Mouse (Mus musculus): ENCODE results near the gene Sucla2. TPM values are rescaled to one million over a fixed set of nuclear protein-coding genes. Genes with fewer than 3 reads are reported as not detected.
"Not testable (repeated sequence)": the region's sequence is repeated elsewhere in the genome, so short reads cannot be mapped to it uniquely, and the experiment has no call there.

Sucla2 gene
- total RNA-seq, 2 experiments from 2014 or later: 265 to 310 TPM

DNA sequence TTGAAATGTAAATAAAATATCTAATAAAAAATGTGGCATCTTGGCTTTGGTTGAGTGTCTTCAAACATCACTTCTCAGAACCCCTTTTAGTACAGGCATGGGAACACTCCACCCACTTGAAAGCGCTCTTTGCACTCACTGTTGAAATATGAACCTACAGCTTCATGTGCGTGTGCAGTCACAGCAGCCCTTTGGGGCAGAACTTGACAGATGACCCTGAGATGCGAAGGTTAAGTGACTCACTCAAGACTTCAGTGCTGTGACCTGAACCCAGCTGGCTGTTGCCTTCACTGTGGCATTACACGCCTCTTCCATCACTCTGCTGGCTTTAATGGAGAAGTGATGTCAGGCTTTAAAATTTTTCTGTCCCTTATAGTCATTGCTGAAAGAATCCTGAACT lies 82.6 kb downstream of the Sucla2 start:
- no peak for DNase-seq (ENCODE audit: low spot score in 2 of 2)

DNA sequence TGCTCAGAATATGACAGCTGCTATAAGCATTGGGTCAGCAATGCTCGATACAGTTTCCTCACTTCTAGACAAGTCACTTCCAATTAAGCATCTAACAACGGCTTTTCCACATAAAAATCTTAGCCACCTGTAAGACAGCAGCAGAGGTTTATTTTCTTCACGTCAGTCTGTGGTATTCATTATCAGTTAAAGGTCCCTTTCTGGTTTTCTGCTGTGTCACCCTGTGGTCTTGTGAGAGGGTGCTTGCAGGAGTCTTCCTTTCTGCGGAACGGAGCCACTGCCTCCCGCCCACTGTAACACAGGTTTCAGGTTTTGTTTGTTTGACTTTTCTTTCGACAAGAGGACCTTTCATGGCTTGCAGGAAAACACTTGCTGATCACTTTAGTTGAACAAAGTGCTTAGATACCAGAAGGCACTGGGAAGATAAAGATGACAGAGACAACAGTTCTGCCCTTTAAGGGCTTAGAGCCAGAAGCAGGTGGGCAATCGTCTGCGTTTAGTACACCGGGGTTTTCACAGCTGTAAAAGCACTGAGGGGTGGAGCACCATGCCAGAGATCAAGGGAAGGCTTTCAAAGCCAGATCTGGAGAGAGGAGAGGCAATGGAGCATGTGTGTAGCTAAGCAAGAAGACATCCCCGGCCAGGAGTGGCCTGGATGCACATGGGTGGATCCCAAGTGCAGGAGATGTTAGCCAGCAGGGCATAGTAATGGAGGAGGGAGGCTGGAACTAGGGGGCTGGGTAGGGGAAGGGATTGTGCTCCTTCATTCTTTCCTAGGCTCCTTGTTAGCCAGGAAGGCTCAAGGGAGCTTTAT lies 83.8 kb downstream of the Sucla2 start:
- DNase-seq (ENCODE audit: low spot score in 2 of 2): no peak

DNA sequence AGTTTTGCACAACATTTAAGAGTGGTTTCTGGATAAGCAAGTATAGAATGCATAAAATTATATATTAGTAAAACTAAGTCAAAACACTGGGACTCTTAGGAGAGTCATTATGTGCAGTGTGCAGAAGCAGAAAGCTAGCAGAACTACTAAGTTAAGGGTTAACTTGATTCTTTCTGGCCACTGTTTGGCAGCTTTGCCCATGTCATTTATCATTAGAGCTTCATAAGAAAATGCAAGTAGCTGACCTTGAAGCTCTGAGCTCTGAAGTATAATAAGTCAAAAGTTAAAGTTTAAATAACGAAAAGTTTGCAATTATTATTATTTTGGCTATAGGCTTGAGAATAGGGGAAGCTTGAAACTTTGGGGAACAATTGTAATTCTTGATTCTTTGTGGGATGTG lies 89.8 kb downstream of the Sucla2 start:
- DNase-seq (ENCODE audit: low spot score in 2 of 2): not testable (repeated sequence)

DNA sequence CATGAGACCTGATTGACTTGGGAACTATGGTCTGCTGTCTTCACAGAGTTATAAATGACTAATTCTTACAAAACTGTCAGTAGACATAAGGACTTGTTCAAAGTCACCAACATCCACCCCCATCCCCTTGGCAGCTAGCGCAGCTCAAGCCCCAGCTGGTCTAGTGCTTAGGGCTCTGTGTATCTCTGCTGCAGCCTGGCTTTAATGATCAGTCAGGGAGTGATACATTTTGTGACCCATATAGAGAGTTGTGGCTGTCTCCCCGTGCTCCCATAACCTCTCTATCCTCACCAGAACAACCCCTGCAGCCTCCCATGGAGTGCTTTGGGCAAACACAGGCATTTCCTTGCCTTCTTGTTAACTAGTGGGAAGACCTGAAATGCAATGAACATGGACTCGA lies 95.8 kb downstream of the Sucla2 start:
- no peak for DNase-seq (ENCODE audit: low spot score in 2 of 2)

DNA sequence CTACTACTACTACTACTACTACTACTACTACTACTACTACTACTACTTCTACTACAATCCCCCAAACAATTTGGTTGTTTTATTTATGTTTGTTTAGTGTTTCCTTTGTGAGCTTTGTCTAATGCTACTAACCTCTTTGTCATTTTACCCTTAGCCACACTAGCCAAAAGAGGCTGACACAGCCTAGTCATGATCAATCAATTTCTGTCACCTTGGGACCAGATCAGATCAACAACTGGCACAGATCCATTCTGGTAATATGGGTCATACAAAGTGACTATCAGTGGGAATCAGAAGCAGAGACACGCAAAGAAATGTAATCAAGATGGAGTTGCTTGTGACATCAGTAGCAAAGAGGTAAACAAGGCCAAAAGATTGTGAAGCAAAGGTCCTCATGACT lies 97.9 kb downstream of the Sucla2 start:
- DNase-seq (ENCODE audit: low spot score in 2 of 2): no peak

DNA sequence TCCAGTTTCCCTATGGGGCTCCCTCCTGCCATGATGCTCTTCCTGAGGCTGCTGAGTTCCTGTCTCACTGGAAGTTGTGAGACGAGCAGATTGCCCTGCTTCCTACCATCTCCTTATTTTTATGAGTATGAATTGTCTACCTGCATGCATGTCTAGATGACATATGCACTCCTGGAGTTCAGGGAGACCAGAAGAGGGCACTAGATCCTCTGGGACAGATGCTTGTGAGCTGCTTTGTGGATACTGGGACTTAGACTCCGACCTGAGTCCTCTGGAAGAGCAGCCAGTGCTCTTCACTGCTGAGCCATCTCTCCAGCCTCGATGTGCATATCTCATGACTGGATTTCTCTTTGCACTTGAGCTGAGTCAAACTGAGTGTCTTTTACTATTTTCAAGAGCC lies 100.3 kb downstream of the Sucla2 start:
- no peak for DNase-seq (ENCODE audit: low spot score in 2 of 2)

DNA sequence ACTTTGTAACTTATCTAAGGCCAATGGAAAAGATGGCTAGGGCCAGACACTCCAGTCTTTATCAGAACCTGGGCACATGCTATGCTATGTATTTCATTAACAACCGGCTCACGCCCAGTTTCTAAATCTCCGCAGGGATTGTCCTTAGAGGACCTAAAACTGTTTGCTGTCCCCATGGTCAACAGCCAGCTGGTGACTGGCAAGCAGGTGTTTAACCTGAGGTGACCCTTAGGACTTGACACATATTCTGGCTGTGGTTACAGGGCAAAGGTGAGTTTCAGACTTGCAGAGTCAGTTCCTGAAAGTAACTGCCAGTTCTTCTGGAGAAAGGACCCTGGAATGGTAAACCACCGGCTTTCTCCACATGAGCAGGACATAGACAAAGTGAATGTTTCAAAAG lies 106.4 kb downstream of the Sucla2 start:
- DNase-seq (ENCODE audit: low spot score in 2 of 2): no peak

DNA sequence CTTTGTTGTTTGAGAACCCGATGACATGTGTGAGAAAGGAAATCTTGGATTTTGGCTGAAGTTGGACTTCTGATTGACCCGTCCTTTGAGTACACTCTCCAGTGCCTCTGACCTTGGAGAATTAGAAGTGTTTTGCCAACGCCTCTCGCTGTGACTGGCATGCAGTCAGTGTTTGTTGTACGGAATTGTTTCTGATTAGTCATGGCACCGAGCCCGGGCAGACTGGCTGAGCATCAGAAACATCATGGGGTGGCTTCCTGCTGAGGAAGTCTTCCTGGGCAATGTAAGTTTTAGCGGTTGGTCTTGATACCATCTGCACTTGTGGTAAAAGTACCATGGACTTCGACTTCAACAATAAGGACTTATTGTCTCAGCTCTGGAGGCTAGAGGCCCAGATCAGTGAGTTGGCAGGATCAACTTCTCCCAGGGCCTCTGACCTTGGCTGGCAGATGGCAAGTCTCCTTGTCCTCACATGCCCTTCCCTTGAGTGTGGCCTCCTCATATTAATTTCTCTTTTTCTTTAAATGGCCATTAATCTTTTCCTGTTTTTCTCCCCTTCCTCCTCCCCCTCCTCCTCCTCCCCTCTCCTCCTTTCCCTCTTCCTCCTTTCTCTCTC lies 107.6 kb downstream of the Sucla2 start:
- DNase-seq (ENCODE audit: low spot score in 2 of 2): no peak

DNA sequence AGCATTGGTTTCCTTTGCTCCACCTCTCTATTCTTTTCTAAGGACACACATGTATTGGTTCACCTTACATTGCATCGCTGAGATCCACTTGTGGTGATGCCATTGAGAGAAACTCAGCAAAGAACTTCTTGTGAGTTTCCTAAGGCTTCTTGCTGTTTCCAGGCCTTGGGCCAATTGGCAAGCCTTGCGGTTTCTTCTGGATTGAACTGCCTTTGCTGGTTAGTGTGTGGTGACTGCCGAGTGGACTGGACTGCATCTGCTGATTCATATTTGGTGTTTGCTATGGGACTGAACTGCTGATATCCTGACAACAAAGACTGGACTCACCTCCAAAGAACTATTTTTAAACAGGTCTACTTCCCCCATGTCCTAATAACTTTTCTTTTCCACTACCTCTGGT lies 109.2 kb downstream of the Sucla2 start:
- DNase-seq (ENCODE audit: low spot score in 2 of 2): no peak

DNA sequence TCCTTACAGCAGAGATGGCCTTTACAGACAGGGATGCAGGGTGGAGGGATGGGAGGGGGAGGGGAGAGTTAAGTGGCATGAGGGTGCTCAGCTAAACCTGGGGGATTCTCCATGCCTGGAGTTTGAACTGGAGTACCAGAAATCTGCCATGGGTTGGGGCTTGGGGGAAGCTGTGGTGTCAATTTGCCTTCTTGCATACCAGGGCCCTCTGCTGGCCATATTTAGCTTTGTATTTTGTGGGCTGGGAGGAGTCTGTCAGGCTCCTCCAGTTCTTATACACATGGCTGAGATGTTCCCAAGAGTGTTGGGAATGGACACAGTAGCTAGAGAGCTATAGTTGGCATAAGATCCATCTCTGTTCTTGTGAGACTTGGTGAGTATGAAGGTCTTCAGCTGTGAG lies 112.3 kb downstream of the Sucla2 start:
- no peak for DNase-seq (ENCODE audit: low spot score in 2 of 2)

Other genes starting within 250 kb of the Sucla2 start
- gene Rb1, start 199.5 kb upstream of the Sucla2 start, total RNA-seq (2021): 10 to 100 TPM; 46.1 to 46.3 TPM
- gene Itm2b, start 140.0 kb upstream of the Sucla2 start, total RNA-seq (2021): 100 to 1,000 TPM; 486 to 491 TPM
- 10 to 100 TPM; 25.0 to 31.1 TPM for gene Med4, start 15.3 kb upstream of the Sucla2 start, total RNA-seq (2021)
- 1 to 10 TPM; 6.2 to 7.3 TPM for gene Nudt15, start 22.9 kb downstream of the Sucla2 start, total RNA-seq (2021)
- not detected for gene Gm21750, start 135.9 kb downstream of the Sucla2 start, total RNA-seq (2021)

Measured in gastrocnemius, postnatal 4 days (tissue).